In genomic region chr10:79723047-79723446, GRCm38 (mm10) we compare ENCODE assay signal across 20 mouse cellular contexts. TPM values are rescaled to one million over a fixed set of nuclear protein-coding genes. Genes with fewer than 3 reads are reported as not detected.
"Had no signal": no experiment of that assay in that cellular context is flagged by ENCODE, and none has a peak within 500 bp of the region (broad histone marks: within the 10 kb centered on the region; RNA-seq: fewer than 3 reads in every experiment).

No protein-coding gene starts in this region.

- H3K36me3 ChIP-seq: limb, embryonic 12.5 days; liver, embryonic 13.5 days; lung, embryonic 15.5 days; neural tube, embryonic 12.5 days had no signal

- H3K9me3 ChIP-seq: lung, embryonic 15.5 days; midbrain, embryonic 12.5 days; neural tube, embryonic 12.5 days had no signal

- H3K4me1 ChIP-seq: limb, embryonic 12.5 days; liver, embryonic 13.5 days; lung, embryonic 15.5 days; midbrain, embryonic 12.5 days had no signal

- DNase-seq: kidney, adult 8-10 months; kidney, postnatal 25 days; layer of hippocampus, adult 9-11 months; liver; liver, embryonic 13.5 days; liver, postnatal 0 days; lung, postnatal 14 days; retina, postnatal 1 day; right cerebral cortex, postnatal 4 days; spleen, adult 18-20 months; thymus, adult 18-20 months; thymus, postnatal 14 days had no signal

- H3K27ac ChIP-seq: limb, embryonic 12.5 days; liver, embryonic 13.5 days; lung, embryonic 15.5 days; macrophage; midbrain, embryonic 12.5 days; neural tube, embryonic 12.5 days had no signal

- H3K4me3 ChIP-seq: limb, embryonic 12.5 days; liver, embryonic 13.5 days; lung, embryonic 15.5 days; megakaryocyte, embryonic 14.5 days; midbrain, embryonic 12.5 days; neural tube, embryonic 12.5 days had no signal

- H3K4me2 ChIP-seq: limb, embryonic 12.5 days; liver, embryonic 13.5 days; lung, embryonic 15.5 days; midbrain, embryonic 12.5 days; neural tube, embryonic 12.5 days had no signal

- H3K9ac ChIP-seq: limb, embryonic 12.5 days; liver, embryonic 13.5 days; liver, postnatal 0 days; lung, embryonic 15.5 days; midbrain, embryonic 12.5 days; neural tube, embryonic 12.5 days had no signal

- ATAC-seq: liver, postnatal 0 days had no signal

RNA-seq across cellular contexts. Expression of gene Hcn2, which starts 6.6 kb away (rescaled TPM):
- total RNA-seq: monocyte, adult 5-6 weeks; neutrophil, adult 5-6 weeks had no signal
- polyA plus RNA-seq: liver, embryonic 13.5 days had no signal

RNA-seq across cellular contexts. Expression of gene Fgf22, which starts 31.8 kb away (rescaled TPM):
- total RNA-seq: monocyte, adult 5-6 weeks; neutrophil, adult 5-6 weeks had no signal
- polyA plus RNA-seq: liver, embryonic 13.5 days; liver, postnatal 0 days; macrophage had no signal

RNA-seq across cellular contexts. Expression of gene Gzmm, which starts 34.2 kb away (rescaled TPM):
- polyA plus RNA-seq: macrophage had no signal
